Mouse (Mus musculus): ENCODE measurements at regions not wholly inside any gene's neighbourhood (a gene's known extent, or its start where the extent isn't known, plus 50 kb on each side); places are given as distances from the start of the nearest gene placed in this dataset.
A peak's percentile ranks its signal among the peaks of the same experiment; 100 is the strongest.

DNA sequence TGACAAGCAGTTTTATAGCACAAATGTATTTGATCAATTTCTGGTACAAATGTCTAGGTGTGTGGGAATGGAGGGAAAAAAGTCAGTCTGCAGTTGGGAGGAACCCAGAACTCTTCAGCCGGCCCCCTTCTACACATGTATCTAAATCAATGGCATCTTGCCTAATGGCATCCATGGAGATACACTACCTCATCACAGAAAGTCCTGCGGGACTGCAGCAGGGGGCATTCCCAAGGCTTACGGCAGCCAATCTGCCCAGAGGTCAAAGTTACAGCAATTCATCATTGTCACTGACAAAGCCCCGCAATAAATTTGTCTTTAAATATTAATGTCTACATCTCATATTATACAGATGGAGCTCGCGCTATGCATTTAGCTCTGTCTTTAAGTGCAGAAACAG, 135.7 kb upstream of the Arhgap5 start:
- no peak for DNase-seq (ENCODE audit: low read depth, low spot score)

DNA sequence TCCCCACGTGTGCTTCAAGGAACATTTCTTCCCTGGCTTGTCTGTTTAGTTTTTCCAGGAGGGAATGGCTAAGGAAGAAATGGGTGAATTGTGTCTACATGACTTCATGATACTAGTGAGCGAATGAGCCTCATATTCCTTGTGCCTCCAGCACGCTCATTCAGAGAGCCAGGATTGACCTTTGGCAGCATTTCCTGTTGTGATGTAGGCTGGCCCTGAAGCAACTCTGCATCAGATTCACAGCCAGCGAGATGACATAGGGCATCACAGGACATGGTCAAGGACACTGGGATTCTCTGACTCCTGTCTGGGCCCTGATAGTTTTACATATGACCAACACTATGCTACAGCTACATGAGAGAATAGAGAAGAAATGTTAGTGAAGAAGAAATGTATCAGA, 135.3 kb upstream of the Arhgap5 start:
- DNase-seq (ENCODE audit: low read depth, low spot score), result no peak

DNA sequence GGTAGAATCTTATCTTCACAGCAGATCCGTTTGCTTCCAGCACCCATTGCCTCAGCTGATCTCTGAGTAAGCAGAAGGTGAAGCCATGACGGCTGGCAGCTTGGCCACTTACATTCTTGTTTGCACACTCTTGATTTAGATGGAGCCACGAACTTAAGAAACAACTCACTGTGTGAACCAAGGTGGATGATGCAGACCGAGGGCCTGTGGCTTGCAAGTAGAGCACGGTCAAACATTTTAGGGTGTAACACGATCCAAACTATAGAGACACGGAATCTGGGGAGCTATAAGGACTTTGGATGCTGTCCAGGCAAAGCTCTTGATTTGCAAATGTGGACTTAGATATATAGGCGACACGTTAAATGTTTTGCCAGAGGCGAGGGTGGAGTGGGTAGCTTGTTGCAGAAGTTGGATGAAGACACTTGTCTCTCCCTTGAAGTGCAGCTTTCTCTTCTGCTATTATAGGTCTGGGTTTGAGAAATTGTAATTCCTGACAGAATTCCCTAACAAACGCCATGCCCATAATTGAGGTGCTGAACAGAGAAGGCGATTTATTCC, 133.5 kb upstream of the Arhgap5 start:
- DNase-seq (ENCODE audit: low read depth, low spot score), result no peak

DNA sequence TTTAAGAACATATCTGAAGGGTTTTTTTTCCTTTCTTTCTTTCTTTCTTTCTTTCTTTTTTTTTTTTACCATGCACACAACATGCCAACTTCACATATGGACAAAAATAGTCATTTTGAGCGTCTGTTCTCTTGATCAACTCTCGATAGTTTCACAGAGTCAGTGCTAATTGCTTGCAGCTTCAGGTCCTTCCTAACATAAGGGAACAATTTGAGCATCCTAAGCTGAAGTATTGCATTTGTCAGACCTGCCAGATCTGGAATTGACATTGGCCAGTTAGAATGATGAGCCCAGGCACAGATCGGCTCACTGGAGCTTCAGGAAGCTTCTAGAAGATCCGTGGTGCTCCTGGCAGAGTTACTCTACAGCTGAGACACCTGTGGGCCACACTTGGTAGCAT, 128.7 kb upstream of the Arhgap5 start:
- no peak for DNase-seq (ENCODE audit: low read depth, low spot score)

DNA sequence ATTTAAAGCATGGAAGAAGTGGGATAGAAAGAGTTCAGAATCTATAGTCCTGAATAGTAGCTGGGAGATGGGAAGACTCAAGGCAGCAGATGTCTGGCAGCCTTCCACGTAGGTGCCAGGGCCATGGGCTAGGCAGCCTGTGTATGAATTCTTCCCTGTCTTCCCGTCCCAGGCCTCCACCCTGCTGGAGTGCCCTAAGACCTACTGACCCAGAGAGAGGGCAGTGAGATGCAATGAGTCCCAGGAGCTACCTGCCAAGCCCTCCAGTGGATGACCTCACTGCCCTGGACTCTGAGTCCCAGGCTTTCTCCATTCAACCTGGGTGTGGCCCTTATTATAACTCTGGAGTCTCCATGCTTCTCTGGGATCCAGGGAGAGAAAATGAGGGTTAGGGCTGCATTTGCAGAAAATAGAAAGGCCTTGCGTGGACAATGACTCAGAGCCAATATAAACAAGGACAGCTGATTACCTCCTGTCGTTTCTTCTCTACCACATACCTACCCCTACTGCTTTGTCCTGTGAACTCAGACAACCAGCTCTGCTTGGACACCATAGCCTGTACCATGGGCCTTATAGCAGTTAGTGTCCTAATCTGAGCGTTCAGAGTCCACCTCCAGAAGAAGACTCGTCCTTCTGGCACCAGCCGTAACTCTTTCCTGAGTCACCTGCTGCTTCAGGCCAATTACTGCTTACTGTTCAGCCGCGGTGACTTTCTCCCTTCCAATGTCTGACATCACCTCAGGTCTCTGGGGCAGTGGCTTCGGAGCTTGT, 126.9 kb upstream of the Arhgap5 start:
- DNase-seq (ENCODE audit: low read depth, low spot score), result no peak

DNA sequence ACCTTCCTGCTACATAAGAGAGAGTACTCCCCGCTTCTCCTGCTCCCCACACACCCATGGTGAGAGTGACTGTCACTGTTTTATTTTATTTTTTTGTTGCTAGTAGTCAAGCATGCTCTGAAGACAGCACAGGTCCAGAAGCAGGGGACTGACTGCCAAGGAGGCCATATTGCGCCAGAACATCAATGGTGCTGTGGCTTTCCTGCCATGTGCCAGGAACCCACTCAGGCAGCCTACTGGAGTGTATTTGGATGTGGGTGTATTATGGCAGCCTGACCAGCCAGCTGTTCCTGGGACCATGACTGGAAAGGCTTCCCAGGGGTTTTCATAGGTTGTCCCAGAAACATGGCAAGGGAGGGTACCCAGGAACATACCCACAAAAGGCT, 126.3 kb upstream of the Arhgap5 start:
- no peak for DNase-seq (ENCODE audit: low read depth, low spot score)

DNA sequence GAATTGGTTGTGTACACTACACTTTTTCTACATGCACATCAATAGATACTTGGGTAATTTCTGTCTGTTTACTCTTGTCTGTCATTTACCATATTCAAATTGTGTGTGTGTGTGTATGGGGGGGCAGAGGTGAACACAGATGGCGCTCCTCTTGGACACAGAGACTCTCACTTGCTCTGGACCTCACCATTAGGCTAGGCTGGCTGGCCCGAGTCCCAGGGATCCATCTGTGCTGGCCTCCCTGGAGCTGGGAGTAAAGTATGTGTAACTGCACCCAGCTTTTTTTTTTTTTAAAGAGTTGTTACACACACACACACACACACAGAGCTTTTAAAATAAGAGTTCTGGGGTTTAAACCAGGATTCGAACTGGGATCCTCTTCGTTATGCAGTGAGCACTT, 124.5 kb upstream of the Arhgap5 start:
- DNase-seq (ENCODE audit: low read depth, low spot score), result no peak

DNA sequence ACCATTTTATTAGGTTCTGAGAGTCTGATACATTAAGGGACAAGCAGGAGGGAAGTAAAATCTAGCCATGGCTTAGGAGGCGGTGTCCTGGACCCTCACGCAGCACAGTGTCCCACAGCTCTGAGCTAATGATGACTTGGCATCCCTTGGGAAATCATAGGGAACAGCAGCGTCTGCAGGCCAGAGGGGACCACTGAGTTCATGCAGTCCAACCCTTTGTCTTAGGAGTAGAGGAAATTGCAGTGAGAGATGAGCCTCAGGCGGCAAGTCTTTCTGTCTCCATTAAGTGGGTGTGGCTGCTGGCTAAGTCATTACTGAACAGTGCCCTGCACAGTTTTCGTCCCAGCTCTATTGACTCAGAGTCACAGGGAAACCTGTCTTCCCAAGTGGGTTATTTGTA, 123.8 kb upstream of the Arhgap5 start:
- DNase-seq (ENCODE audit: low read depth, low spot score), result no peak

DNA sequence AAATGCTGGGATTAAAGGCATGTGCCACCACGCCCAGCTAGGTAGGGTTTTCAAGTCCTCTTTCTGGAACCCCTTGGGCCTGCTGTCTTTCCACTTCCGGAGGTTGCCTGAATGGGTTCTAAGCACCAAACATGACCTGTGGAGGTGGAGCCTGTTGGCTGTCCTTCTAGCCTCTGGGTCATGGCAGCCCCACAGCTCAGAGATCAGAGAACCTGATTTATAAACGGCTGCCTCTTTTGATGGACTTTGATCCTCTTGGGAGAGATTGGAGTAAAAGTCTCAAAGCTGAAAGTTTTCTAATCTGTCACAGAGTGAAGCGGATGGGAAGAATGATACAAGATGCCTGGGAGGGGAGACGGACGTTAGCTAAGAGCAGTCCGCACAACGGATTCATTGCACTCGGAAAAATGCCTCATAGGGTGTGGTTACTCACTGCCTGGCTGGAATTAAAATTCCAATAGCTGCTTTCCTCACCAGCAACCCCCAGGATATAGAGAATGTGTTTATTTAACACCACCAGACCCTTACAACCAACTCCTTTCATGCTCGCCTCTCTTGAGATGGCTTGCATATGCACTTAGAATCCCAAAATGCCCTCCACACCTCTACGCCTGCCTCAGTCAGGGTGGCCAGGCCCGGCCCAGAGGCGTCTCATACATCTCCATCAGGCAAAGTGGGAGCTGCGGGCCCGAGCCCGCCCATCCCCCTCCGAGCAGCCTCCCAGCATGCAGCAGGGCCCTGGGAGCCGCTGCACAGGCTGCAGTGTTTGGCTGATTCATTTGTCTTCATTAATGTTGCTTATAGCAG, 122.4 kb upstream of the Arhgap5 start:
- no peak for DNase-seq (ENCODE audit: low read depth, low spot score)

DNA sequence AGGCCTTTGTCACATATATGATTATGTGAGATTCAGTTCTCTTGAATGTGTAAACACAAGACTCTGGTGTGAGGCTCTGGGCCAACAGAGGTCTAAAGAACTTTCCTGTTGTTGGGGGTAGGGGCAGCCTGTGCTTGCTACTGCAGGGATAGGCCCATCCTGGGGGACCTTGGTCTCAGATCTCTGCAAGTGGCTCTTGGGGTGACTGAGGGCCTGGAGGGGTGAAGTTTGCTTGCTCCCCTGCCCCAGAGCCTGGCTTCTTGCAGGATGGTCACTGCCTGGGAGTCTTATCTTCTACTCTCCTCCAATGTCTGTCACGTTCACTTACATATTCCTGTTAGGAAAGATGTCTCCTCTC, 121.8 kb upstream of the Arhgap5 start:
- no peak for DNase-seq (ENCODE audit: low read depth, low spot score)

DNA sequence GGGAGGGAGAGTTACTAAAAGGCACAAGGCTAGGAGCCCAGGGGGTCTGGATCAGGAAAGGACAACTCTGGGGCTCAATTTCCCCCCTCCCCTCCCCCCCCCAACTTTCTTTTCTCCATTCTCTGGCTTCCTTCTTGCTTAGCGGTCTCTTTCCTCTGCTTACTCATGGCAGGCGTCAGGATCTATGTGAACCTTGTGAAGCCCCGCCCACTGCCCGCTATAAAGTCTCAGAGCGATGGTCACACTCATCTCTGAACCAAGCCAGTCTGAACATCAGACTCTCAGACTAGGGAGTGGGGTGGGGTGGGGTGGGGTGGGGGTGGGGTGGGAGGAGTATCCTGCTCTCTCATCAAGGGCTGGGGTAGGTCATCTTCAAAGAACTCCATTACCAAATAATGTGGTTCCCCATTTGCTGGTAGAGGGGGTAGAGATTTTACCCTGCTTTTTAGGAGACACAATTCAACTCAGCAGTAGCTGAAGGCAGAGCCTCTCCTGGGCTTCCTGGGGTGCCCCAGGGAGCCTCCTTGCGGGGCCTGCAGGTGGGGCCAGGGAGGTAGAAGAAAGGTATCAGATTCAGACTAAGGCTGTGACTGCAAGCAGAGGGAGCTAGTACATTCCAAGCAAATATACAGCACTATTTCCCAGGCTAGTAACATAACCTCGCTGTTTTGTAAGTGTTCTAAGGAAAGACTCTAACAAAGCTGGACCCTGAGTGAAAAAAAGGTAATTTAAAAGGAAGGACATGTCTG, 120.8 kb upstream of the Arhgap5 start:
- DNase-seq (ENCODE audit: low read depth, low spot score), result peak; percentile 19

DNA sequence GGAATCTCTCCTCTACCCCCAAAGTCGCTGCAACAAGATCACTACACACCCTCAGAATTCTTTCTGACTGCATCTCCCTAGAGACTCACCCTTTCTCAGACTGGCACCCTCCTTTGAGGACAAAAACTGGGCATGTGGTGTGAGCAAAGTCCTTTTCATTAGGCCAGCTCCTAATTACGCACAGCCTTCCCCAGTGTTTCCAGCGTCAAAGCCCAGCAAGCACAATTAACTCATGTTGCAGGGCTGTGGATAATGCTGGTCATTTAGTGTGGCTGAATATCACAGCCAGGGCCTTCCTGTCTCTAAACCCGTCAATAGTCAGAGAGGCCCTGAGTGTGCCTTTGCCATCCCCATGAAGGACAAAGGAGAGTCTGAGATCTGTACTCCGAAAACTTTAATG, 114.2 kb upstream of the Arhgap5 start:
- DNase-seq (ENCODE audit: low read depth, low spot score), result no peak

DNA sequence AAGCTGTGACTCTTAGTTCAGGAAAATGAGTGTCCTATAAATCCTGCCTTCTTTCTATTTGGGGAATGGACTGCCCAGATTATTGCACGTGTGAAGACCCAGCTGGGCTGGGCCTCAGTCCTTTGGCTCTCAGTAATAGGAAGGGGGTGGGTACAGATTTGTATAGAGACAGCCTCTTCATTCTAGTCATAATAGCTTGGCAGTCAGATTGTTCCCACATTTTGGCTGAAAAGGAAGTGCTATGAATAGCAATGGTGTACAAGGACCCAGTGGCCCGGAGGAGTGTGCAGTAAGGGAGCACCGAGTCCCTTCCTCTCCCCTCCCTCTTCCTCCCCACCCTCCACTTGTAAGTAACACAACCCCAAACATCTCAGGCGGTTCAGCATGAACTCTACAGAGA, 113.5 kb upstream of the Arhgap5 start:
- DNase-seq (ENCODE audit: low read depth, low spot score), result no peak

DNA sequence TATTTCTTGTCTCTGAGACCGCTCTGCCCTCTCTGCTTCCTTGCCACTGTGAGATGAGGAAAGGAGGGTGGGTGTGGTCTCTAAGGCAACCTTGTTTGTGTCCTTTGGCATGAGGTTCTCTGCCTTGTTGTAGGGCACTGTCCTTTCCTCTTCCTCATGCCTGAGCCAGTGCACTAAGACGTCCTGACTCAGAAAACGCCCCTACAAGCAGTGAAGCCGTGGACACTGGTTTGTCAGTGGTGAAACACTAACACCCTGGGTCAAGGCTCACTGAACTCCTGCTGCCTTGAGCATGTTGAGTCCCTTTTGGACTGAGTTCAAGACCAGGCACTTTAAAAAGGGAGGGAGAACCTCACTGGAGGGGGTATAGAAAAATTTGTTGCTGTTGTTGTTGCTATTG, 111.1 kb upstream of the Arhgap5 start:
- DNase-seq (ENCODE audit: low read depth, low spot score), result no peak

DNA sequence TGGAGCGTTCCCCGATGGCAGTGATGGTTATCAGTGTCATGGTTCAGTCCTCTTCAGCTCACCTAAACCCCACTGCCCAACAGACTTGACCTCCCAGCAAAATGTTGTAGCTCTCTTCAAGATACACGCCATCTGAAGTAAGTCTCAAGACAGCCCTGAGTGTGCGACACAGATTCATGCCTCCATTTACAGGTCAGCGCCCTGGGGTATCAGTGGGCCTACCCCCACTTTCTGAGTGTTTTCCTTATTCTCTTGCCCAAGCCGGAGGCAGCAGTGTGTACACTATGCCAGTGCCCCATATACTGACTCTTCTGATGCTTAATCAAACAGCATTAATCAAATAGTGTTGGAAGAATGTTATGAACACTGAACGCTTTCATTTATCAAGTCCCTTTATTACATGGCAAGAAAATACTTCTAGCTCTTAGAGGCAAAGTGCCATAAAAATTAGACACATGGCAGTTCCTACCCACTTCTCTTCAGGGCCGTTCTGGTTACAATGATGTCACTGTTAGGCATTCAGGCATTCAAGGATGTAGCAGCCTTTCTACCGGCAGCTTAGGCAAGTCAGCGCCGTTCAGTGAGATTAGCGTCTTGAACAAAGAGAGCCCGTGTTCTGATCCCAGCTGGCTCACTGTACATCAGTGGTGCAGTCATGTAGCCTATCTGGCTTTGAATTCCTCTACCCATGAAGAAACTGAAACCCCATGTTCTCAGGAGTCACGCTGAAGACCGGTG, 109.6 kb upstream of the Arhgap5 start:
- no peak for DNase-seq (ENCODE audit: low read depth, low spot score)

DNA sequence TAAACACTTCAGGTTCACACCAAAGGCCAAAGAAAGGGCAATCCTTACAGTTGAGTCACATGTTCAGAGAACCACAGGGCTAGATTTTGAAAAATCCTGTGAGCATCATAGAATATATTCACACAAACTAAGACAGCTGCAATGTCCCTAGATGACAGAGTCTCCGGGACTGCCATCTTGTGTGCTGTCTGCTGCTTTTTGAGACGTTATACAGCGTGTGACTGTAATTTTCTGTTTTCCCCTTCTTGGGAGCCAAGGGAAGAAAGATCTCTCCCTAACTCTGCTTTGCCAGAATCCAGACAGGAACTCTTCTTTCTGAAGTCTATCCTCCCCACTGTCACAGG, 109.1 kb upstream of the Arhgap5 start:
- no peak for DNase-seq (ENCODE audit: low read depth, low spot score)

DNA sequence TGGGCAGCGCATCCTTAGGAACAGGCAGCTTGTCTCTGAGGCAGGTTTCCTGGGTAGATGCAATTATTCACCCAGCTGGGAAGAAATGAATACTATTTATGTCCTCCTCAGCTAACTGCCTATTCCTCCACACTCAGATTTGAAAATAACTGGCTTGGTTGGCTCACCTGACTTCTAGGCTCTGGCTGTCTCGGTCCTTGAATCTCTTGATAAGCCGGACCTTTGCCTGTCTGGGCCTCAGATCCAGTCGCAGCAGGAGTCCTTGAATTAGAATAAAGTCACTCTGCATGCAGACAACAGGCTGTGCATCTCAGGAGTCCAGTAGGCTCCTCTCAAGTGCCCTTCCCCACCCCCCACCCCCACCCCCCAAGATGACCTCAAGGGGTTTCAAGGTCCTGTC, 108.7 kb upstream of the Arhgap5 start:
- no peak for DNase-seq (ENCODE audit: low read depth, low spot score)

DNA sequence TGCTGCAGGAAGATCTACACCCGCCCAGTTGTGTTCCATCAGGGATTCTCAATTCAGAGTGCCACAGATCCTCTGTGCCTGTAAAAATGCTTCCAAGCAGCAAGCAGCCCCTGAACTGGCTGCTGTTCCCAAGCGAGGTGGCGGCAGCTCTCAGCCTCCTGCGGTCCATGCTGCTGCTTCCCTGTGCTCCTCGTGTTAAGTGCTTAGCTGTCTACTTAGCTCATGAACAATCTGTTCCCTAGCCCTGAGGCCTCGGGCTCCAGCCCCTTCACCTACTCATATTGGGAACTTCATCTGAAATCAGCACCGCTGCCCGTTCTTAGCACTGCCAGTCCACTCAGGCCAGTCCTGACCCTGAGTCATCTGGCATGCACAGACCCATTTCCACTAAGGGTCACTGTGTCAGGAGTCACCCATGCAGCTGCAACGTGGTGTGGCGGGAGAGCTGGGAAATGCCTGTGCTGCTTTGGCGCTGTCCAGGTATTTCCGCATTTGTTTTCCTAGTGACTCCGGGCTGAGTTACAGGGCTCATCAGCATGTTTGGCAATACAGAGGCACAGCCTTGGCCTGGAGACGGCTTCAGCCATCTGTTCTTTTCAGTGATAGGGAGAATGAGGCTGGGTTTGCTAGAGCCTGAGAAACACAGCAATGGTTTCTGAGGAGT, 107.5 kb upstream of the Arhgap5 start:
- DNase-seq (ENCODE audit: low read depth, low spot score), result no peak

DNA sequence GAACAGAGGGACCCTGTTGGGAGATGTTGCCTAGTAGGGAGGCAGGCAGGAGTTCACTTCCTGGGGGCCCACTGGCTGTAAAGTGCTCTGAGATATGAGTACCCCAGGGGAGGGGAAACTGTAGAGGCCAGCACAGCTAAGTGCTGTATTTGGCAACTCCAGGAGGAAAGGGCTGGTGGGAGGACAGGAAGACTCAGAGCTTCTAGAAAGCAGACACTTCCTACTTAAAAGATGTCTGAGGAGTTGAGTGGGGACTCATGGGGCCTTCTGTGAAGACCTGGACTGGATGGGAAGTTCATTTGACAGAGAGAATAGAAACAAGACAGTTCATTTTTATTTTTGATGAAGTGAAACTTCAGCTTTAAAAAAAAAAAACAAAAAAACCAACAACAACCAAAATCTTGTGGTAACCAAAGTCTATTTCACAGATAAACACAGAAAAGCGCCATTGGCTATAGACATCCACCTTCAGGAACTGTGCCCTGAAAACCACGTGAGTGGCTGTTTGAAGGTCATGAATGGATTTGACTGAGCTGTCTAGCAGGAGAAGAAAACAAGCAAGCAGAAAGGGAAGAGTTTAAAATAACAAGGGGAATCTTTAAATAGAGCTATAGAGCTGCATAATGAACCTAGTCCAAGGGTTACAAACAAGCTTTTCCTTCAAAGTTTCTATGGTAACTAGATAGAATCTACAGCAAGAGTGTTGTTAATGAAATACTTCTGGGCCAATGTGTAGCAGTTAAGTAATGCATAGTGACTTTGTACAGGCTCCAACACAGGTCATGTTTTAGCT, 105.9 kb upstream of the Arhgap5 start:
- DNase-seq (ENCODE audit: low read depth, low spot score), result peak; percentile 50

DNA sequence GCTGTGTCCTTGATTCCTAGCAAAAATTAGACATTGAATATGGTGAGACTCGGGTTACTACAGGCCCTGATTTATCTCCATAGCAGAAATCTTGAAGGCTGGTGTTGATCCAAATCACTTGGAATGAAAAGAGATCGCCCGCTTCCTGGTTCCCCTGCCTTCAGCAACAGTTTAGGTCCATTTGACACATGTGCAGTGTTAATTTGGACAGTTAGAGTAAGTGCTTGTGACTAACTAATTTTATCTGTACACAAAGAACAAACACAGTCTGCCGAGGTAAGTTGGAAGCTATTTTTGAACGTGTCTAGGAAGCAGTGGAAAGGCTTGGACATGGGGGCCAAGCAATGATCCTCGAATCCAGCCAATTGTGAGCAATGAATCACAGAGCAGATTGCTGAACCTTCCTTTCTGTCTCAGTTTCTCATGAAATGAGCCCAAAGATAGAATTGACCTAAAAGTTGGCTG, 105.2 kb upstream of the Arhgap5 start:
- DNase-seq (ENCODE audit: low read depth, low spot score), result no peak

Measured in A20 (cell line).